Mouse (Mus musculus): ENCODE measurements at regions not wholly inside any gene's neighbourhood (a gene's known extent, or its start where the extent isn't known, plus 50 kb on each side); places are given as distances from the start of the nearest gene placed in this dataset.

- TF ChIP-seq GATA1 (IDR thresholded peaks at IDR 0.05; ENCODE audit: borderline replicate concordance, low read length) (no peak), FLI1 (IDR thresholded peaks at IDR 0.05; ENCODE audit: low read length) (no peak)
These were observed 90.8 kb upstream of the Foxq1 start for GRCm38 (mm10) chr13:31465141-31465540.
